Mouse (Mus musculus): ENCODE measurements at regions not wholly inside any gene's neighbourhood (a gene's known extent, or its start where the extent isn't known, plus 50 kb on each side); places are given as distances from the start of the nearest gene placed in this dataset.

DNA sequence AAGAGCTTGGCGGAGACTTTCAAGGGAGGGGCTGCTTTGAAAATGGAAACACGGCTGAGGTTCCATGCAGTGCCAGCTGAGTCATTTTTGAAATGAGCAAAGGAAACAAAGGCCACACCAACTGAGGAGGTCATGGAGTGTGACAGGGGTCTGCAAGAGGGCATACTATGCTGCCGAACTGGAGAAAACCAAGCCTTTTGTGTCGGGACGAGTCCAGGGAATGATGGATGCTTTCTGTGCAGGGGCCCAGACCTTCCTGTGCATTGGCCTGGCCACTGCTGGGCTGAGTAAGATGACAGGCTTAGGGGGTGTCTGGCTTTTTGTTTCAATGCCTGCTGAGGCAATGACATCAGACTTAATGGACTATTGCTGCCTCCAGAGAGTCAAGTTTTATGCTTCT lies 203.8 kb upstream of the Ubash3b start:
- DNase-seq, result no peak

DNA sequence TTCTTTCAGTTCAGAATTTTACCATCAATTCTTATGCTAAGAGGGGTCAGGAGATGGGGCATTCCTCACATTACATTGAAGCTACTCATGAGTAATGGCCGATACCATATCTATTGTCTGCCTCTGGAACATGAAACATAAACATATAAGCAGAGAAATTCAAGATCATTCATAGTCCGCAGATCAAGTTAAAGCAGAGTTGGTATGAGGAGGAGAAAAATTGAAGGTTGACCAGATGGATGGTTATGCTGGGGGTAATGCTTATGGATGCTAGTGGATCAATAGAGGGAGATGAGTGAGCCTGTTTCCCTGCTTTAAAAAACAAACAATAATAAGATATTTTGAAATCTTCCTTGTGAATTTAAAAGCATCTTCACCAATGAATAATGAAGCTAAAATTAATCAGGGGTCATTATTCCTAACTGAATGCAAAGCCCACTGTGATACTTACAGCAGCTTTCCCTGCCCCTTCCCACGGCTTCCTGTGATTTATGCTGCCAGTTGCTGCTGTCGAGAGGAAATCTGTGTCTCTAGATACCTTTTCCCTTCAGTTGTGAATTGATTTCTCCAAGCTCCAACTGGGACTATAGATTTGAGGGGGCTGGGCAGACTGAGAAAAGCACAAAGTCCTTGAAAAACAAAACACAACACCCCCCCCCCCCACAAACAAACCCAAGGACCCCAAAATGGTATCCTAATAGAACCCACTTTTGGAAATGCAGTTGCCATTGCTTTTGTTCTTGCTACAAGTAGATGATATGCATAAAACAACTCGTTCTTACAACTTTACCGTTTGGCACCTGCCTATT lies 203.1 kb upstream of the Ubash3b start:
- DNase-seq, result no peak

DNA sequence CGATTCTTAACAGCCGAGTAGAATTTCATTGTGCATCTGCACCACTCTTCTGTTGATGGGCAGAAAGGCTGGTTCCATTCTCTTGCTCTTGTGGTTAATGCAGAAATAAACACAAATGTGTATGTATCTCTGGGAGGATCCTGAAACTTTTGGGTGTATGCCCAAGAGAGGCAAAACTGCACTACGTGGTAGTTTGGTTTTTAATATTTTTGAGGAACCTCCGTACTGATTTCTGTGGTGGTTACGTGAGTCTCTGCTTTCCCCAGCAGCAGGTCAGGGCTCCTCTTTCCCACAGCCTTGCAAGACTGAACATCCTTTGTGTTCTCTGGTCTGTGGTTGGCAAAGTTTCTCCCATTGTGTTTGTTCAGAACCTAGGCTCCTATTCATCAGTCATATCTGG lies 198.9 kb upstream of the Ubash3b start:
- no peak for DNase-seq

- no peak for DNase-seq
Measured at GRCm38 (mm10) chr9:41359286-41359685, 197.8 kb upstream of the Ubash3b start.

DNA sequence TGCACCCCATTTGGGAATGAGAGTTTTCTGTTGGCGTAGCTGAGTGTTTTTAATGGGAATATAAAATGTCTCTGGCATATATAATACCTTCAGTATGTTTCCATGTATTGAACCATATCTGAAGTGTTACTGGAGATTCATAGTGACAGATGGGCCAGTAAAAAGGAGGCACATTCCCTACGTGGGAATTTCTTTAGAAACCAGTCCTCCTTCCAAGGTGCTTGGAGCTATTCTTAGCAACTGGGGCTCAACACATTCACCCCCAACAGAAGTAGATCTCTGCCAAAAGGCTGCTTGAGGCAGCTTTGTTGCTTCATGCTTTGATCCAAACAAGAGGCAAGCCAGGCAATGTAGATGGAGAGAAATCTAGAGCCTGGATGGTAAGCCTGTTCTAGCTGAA lies 183.8 kb upstream of the Ubash3b start:
- no peak for DNase-seq

DNA sequence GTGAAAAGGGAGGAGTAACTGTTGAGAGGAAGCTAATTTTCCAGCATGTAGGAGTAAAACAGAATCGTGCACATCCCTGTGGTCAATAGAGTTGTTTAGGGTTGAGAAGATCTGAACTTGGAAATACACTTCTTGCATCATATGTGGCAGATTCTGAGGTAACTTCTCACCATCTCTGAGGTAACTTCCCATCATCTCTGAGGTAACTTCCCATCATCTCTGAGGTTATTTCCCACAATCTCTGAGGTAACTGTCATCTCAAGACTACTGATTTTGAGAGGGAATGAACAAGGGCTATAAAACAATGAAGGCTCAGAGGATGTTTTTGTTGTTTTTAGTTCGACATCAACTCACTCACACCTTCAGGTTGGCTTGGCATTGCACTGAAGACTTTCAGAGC lies 175.9 kb upstream of the Ubash3b start:
- no peak for DNase-seq

DNA sequence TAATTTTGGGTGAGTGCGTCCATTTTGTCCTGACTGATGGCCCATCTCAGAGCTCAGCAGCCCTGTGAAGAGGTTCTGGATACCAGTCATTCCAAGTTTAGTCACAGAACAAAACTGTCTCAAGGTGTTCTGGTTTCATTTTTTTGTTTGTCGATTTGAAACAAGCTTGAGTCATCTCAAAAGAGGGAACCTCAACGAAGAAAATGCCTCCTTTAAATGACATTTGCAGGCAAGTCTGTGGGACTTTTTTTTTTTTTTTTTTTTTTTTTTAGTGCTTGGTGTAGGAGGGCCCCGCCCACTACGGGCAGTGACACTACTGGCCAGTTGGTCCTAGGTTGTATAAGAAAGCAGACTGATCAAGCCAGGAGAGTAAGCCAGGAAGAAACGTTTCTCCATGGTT lies 175.3 kb upstream of the Ubash3b start:
- no peak for DNase-seq

DNA sequence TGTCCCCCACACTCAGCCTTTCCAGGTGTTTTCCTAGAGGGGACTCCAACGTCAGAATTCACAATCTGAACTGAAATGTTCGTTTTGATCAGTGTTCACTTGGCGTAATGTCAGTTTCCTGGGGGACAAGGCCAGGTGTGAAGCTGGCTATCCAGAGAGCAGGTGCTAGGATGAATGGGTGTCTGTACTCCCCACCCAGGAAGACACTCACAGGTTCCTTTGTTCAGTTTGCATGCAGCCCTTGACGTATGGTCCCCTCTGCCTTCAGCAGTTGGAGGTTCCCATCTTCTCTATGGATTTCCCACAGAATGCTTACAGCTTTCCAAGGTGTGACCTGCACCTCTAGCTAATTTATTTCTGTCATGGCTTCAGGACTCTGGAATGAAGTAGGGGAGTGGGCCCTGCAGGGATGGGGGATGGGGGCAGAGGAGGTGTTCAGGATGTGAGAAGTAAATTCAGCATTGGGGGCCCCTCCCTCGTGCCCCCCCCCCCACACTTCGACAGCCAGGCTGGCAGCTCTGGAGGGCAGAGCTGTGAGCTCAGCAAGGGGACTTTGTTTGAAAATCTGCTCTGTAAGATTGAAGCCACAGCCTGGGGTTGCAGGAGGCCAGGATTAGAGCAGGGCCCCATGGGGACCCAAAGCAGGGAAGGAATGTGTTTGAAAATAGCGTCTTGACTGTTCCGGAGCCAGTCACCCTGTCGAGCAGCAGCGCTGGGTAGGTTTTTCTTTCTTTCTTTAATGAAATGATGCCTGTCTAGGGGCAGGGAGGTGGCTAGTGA lies 173.2 kb upstream of the Ubash3b start:
- no peak for DNase-seq

GRCm38 (mm10) chr9:41333526-41333925 lies 172.0 kb upstream of the Ubash3b start:
- no peak for DNase-seq

DNA sequence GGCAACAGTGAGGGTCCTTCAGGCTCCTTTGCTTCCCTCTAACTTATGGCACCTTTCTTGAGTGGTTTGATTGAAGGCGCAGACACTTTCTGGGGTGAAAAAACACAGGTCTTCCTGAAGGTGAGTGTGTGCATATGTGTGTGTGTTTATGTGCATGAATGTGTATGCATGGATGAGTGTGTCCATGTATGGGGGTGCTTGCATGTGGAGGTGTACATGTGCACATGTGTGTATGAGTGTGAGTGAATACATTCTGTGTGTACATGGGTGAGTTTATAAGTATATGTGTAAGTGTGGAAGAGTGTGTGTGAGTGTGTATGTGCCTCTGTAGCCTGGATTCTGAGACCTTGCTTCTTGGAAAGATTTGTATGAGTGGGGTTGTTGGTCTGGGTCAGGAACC lies 167.5 kb upstream of the Ubash3b start:
- DNase-seq, result no peak

- no peak for DNase-seq
Measured at GRCm38 (mm10) chr9:41328480-41328879, 167.0 kb upstream of the Ubash3b start.

DNA sequence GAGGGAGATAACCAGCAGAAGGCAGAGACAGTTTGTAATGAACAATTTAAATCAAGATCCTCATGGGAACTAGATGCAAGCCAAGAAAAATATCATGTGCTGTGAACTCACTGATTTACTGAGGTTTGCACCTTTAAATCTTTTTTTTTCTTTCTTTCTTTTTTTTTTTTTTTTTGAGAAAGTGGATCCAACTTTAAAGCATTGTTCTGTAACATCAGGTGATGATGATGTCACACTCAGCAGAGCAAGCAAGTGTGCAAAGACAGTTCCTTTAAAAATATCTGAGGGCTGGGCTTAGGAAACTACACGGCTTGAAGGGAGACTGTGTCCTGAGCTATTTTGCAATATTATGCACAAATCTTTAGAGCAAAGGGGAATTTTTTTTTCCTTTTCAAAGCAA lies 166.6 kb upstream of the Ubash3b start:
- no peak for DNase-seq

DNA sequence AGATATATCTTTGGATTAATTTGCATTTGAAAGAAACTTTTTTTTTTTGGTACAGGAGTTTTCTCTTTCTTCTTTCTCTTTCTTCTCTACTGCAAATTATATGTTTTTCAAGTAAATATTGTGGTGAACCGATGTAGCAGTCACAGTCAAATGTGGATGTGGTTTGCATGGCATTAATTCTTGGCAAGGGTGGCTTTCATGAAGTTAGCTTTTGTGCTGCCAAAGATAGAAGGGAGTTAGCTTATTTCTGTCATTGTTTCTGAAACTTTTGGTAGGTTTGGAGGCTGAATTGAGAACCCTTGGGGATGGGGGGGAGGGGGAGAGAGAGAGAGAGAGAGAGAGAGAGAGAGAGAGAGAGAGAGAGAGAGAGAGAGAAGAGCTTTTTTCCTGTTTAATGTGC lies 166.1 kb upstream of the Ubash3b start:
- no peak for DNase-seq

- DNase-seq, result no peak
Measured at GRCm38 (mm10) chr9:41326772-41327560, 165.5 kb upstream of the Ubash3b start.

DNA sequence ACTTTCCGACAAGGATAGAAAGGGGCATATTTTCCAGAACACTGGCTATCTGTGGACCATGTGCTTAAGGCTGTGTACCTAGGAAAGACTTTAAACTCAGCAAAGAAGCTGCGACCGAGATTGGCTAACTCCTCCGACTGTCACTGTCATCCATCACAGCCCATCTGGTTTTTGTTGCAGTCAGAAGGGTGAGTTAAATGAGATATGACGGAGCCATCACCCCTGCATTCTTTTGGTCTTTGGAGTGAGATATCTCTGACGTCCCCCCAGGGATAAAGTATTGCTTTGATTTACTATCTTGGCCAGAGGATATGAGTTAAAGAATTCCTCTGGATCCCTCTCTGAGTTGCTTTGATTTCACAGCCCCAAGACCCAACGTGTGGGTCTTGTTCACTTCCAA lies 160.0 kb upstream of the Ubash3b start:
- DNase-seq, result no peak

GRCm38 (mm10) chr9:41319066-41319465 lies 157.6 kb upstream of the Ubash3b start:
- no peak for DNase-seq

- no peak for DNase-seq
Measured at GRCm38 (mm10) chr9:41306229-41306628, 144.7 kb upstream of the Ubash3b start.

DNA sequence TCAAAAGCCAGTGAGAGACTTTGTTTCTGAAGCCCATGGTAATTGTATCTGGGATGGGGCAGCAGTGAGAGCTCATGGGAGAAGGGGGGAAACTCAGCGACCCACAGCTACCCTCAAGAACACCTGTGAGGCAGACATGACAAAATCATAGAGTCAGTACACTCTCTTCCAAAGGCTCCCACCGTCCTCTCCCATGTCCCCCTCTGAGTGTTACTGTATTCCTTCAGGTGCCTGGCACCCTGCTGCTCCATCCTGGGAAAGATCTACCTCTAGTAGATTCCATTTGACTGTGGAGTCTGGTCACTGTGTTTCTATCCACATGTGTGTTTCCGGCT lies 142.0 kb upstream of the Ubash3b start:
- DNase-seq, result no peak

GRCm38 (mm10) chr9:41302809-41303493 lies 141.5 kb upstream of the Ubash3b start:
- DNase-seq, result no peak

GRCm38 (mm10) chr9:41286145-41286468 lies 124.6 kb upstream of the Ubash3b start:
- no peak for DNase-seq

- DNase-seq, result no peak
Measured at GRCm38 (mm10) chr9:41285266-41286144, 124.0 kb upstream of the Ubash3b start.

DNA sequence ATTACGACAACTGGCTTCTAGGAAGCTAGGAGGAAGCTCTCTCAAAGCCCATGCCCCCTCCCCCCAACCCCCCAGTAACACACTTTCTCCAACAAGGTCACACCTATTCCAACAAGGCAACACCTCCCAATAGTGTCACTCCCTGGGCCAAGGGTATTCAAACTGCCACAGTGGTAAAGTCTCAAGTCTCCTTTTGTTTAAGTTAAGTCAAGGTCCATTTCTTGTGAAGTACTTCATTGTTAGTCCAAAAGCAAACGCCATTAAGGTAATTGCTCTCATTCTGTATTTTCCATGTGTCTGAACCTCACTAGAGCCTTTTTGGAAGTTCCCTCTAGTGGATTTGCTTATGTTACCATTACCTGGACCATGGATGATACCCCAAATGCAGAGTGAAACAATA lies 116.2 kb upstream of the Ubash3b start:
- DNase-seq, result no peak
